Mouse (Mus musculus): ENCODE data around the gene Eif5a.

DNA sequence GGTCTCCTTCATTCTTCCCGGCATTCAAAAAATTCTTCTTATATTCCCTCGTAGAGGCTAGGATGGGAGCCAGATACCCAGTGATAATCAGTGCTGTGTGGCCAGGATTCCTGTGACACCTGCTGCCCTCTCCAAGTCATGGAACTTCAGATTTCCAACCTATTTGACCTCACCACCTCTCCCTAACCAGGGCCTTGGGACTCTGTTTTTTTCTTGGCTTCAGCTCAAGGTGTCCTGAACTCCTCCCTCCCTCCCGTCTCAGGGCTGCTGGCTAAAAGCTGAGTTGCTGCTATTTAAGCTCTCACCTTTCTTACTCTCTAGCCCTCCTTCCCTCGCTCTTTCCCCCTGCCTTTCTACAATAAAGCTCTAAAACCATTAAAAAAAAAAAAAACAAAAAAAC, 21.9 kb downstream of the Eif5a start:
- no peak for TF ChIP-seq POLR2A (IDR thresholded peaks at IDR 0.05; ENCODE audit: low read depth, low read length)
- TF ChIP-seq CTCF (conservative IDR thresholded peaks at IDR 0.05; ENCODE audit: insufficient read depth, insufficient read length, low read depth, low read length) = no peak

Measured in kidney, adult 2 months (tissue).